Mouse (Mus musculus) large intestine, adult 2 months (tissue): ENCODE data around the gene Serpinb1c. TPM values are rescaled to one million over a fixed set of nuclear protein-coding genes. Genes with fewer than 3 reads are reported as not detected.
"Not testable (repeated sequence)": the region's sequence is repeated elsewhere in the genome, so short reads cannot be mapped to it uniquely, and the experiment has no call there.

Experiments
- DNase-seq: peaks from one replicate; pipeline ENCODE4 v3.0.0-alpha.2; 2012; ENCODE audit warnings: low read depth, low spot score
- WGBS: fragments of 180-500 bp; shearing (Covaris S2); methylation state at CpG from one replicate; pipeline ENCODE4 v1.1.7; 2018; 5-methylcytosine and 5-hydroxymethylcytosine counted together
- polyA plus RNA-seq: library from polyadenylated mRNA; depleted of rRNA; stranded (reverse); fragments of >200 nt; gene quantifications from 2 replicates; pipeline ENCODE4 v1.2.3, GENCODE M21; 2012

Serpinb1c gene
- polyA plus RNA-seq, 1 experiment, result not detected

DNA sequence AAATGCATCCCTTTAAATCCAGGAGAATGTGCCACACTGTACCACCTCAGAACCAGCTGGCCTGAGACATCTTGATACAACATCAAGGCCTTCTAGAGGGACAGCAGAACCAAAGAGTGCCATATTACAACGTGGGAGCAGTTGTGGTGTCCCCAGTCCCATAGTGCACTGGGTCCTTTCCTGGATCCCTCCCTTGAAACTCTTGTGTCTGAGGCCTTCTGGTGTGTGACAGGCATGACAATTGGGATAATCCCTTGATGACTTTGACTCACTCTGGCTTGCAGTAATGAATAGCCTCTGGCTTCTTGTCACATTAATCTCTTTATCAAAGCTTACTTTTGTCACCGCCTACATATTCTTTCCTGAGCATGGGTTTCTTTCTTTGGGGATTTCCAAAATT, 31.0 kb downstream of the Serpinb1c start:
- DNase-seq, result no peak
- WGBS, result 69% methylated on average over 2 of the region's 2 CpGs

DNA sequence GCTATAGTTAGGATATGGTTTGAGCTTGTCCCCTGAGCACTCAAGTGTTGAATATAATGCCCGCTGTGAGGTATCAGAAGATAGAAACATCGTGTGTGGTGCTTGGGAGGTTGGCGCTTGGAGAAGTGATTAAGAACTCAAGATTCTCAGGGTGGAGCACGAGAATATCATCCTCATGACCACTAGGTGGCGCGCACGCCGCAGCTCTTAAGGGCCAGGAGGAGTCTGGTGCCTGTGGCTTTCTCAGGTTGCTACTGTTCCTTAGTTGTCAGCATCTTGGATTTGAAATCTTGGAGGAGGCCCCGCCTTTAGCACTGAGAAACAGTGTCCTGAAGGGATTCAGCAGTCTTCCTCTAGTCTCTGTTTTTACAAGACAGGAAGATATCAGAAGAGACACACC, 31.5 kb downstream of the Serpinb1c start:
- WGBS, result 4% methylated on average over 9 of the region's 9 CpGs
- peak; percentile 62 for DNase-seq

DNA sequence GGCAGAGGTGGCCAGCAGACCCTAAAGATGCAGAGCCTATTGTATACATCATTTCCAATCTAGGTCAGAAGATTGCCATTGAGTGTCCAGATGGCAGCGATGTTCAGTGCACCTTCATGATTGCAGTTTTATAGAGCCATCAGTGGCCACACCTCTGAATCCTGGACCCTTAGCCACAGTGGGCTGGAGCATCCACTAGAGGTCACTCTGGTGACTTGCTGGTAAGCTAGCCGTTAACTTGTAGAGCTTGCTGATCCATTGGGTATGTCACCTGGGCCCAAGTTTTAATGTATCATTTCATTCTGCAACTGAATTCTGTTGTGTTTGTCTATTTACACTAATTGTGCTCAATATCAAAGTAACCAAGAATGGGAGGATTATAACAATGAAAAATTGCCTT, 32.4 kb downstream of the Serpinb1c start:
- 23% methylated on average over 2 of the region's 2 CpGs for WGBS
- DNase-seq, result no peak

DNA sequence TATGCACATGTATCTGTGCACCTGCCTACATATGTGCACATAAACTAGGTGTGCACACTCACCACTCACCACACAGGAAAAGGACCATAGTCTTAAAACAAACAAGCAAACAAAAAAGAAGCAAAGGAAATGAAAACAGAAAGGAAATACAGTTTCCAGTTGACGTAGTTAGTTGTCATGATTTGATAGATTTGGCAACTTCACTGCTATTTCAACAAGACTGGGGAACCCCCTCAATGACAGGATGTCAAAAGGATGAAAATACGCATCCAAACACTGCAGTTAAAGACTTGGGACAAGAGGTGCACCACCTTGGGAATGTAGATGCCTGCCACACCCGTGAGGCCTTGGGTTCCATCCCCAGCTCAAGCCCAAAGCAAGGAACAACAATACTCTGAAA, 33.5 kb downstream of the Serpinb1c start:
- not testable (repeated sequence) for DNase-seq
- 76% methylated on average over 3 of the region's 3 CpGs for WGBS

DNA sequence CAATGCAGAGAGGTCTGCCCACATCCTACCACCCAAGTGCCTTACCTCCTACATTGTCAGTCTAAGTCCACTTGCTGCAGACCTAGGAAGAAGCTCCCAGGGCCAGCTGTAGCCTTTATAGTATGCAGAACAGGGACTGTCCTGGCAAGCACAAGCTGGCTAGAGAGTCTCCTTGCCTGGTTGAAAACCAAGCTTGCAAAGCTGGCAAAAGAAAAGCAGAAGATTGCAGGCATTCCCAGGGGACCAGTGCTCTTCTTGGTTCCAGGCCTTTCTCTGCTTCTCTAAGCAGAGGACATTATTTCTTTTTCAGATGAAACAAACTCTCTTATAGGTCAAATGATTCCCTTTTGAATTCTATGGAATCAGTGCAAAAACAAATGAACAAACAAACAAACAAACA, 34.6 kb downstream of the Serpinb1c start:
- DNase-seq, result no peak

DNA sequence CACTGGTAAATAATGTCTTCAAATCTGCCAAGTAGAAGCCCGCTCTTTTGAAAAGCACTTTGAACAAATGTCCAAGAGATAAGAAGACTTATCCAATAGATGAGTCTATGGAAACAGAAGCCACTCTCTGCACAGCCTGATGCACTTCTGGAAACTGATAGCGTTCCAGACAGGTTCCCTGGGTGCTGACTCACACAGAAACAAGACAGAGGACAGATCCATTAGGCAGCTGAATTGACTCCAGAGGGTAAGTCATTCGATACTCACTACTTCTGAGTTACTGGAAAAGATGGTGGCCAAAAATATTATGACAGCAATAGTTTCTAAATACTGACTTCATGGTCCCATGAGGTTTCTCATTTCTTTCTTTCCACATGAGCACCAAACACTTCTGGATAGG, 37.2 kb downstream of the Serpinb1c start:
- WGBS, result 80% methylated on average over 3 of the region's 3 CpGs
- DNase-seq, result no peak

DNA sequence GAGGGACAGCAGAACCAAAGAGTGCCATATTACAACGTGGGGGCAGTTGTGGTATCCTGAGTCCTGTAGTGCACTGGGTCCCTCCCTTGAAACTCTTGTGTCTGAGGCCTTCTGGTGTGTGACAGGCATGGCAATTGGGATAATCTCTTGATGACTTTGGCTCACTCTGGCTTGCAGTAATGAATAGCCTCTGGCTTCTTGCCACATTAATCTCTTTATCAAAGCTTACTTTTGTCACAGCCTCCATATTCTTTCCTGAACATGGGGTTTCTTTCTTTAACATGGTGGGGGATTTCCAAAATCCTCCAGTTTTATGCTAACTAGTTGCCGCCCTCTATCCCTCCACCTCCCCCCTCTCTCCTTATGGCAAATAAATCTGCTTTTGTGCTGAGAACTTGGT, 44.9 kb downstream of the Serpinb1c start:
- DNase-seq, result no peak
- WGBS, result 55% methylated on average over 2 of the region's 2 CpGs

DNA sequence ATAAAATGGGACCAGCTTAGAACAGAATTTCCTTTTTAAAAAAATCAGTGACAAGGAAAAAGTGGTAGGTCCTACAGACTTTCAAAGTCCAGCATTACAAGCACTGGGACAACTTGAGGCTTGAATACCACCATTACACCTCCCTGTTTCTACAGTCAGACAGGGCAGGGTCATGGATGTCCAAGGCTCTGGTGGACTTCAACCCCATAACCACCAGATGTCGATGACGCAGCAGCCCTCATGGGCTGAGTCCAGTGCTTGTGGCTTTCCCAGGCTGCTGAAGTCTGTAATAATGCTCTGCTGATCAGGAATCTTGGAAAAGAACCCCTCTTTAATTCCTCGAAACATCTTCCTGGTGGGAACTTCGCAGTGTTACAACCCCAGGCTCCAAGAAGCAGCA, 45.5 kb downstream of the Serpinb1c start:
- 58% methylated on average over 4 of the region's 4 CpGs for WGBS
- peak; percentile 64 for DNase-seq

DNA sequence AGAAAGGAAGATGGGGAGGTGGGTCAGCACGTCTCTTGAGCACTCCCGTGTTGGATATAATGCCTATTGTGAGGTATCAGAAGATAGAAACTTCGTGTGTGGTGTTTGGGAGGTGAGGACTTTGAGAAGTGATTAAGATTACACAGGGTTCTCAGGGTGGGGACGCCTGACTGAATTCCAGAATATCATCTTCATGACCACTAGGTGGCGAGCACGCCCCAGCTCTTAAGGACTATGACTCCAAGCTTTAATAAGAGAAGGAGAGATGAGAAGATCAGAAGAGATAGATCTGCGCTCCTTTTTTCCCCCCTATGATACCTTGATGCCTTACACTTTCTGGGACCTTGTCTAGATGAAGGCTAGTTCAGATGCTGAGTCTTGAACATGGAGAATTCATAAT, 46.0 kb downstream of the Serpinb1c start:
- peak; percentile 69 for DNase-seq
- WGBS, result 3% methylated on average over 7 of the region's 7 CpGs

DNA sequence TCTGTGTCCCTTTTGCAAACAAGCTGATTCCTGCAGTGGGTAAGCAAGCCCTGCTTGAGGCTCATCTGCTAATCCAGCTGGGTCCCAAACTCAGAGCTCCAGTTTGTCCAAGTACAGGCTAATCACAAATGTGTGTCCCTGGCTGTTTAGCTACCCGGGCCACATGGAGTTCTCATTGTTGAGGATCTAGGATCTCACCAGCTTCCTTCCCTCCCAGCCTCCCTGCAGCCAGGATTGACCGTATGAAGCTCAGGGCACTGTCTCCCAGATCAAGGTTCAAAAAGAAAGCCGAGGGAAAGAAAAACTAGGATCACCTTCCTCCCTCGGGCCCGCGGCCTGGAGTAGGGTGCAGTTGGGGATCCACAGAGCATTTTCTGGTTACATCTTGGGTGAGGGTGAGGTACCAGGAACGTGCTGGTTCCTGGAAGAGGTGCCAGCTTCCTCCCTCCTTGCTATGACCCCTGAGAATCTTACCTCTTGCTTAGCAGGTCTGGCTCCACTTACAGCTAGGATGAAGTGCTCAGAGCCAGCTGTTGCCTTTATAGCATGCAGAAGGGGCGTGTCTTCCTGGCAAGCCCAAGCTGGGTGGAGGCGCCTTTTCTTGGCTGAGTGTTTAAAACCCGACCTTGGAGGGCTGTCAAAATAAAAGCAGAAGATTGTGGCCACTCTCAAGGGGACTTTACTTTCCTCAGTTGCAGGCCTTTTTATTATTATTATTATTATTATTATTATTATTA, 47.2 kb downstream of the Serpinb1c start, which contains the start of gene Serpinb1a:
Gene Serpinb1a, minus strand, starts transcription at position 518 of the 737 bp plus-strand sequence.
- peak; percentile 88 for DNase-seq
- WGBS, result 10% methylated on average over 10 of the region's 10 CpGs

DNA sequence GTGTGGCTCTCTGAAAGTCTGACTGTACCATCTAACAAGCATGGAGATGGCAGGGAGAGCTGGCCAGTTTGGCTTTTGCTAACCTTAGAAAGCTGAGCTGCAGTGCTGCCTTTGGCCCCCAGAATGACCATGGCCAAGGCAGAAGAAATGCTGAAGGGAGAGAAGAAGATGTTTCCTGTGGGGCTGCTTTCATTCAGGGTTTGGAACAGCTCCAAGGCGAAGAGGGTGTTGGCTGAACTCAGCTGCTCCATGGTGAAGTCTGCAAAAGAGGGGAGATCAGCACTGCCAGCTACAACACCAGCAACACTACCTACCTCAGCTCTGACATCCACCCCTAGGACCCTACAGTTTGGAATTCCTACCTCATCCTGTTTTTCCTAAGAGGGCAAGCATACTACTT, 47.9 kb downstream of the Serpinb1c start:
- WGBS, result 19% methylated on average over 1 of the region's 1 CpGs
- DNase-seq, result no peak

DNA sequence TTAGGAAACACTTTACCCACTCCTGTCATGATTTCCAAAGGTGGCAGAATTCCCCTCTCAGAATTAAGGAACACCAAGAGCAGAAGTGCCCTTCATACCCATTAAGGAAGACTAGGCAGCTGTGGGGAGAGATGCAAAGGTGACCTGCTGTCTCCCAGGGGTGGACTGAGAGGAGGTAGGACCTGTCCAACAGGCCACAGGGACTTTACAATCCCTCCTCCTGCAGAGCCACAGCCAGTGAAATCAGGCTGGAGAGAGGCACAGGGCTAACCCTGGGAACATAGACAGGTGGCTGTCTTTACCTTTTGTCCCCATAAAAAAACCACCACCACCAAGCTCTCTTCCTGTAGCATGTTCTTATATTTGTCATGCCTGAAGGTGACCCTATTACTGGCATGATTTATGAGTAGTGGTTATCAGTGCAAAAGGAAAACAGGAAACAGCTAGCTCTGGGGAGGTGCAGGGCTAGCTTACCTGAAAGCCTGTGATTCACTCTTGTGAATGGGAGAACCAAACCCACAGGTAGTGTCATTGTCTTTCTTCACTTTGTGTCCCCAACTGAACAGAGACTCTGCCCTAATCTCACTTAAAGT, 48.4 kb downstream of the Serpinb1c start:
- DNase-seq, result no peak

DNA sequence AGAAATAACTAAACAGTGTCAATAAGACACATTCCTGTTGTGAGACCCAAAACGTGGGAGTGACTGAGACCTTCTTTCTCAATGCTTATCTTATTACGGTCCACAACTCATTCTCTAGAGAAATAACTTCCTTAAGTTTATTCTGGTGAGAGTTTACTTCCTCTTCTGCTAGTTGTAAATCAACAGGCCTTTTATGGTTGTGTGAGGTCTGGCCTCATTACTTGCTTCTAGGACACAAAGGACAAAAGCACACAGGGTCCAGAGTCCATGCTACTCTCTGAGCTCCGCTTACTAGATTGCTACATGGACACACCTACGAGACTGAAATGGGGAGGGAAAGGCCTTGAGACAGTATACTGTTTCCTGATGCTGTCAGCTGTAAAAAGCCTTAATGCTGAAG, 48.9 kb downstream of the Serpinb1c start:
- peak; percentile 97 for DNase-seq
- WGBS, result 14% methylated on average over 4 of the region's 4 CpGs

DNA sequence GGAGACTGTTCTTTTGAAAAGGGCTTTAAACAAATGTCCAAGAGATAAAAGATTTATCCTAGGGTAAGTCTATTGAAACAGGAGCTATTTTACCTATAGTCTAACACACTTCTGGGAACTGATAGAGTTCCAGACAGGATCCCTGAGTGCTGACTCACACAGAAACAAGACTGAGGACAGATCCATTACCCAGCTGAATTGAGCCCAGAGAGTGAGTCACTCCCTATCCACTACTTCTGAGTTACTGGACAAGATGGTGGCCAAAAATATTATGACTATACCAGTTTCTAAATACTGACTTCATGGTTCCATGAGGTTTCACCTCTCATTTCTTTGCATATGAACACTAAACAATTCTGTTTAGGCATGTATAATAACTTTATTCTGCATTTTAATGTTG, 51.8 kb downstream of the Serpinb1c start:
- no peak for DNase-seq

DNA sequence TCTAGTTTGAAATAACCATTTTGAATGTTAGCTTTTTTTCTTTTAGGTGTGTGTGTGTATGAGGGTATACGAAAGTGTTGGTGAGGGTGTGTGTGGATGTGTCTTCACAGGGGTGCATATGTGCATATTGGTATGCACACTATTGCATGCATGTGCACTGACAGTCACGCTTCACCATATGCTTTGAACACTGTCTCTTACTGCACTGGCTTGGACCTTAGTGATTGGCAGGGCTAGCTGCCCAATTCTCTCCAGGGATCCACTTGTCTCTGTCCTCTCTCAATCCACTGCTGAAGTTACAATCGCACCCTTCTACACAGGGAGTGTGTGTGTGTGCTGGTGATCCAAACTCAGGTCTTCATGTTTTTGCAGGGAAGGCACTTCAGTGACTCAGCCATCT, 56.7 kb downstream of the Serpinb1c start:
- WGBS, result 93% methylated on average over 3 of the region's 3 CpGs
- no peak for DNase-seq

DNA sequence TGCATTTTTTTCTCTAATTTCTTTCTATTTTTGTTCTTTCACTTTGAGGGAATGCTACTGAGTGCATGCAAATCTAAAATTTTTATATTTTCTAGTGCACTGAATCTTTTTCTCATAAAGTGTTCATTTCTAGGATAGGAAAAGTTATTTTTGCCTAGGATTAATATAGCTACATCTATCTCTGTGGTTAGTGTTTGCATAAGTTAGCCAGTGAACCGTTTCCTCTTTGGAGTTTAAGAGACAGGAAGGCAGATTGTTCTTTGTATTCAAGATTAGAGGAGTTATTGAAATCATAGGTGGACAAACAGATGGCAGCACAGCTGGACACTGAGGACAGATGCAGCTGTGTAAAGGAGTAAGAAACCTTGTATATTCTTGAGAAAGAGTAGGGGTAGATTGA, 58.7 kb downstream of the Serpinb1c start:
- no peak for DNase-seq
- WGBS, result 16% methylated on average over 1 of the region's 1 CpGs

DNA sequence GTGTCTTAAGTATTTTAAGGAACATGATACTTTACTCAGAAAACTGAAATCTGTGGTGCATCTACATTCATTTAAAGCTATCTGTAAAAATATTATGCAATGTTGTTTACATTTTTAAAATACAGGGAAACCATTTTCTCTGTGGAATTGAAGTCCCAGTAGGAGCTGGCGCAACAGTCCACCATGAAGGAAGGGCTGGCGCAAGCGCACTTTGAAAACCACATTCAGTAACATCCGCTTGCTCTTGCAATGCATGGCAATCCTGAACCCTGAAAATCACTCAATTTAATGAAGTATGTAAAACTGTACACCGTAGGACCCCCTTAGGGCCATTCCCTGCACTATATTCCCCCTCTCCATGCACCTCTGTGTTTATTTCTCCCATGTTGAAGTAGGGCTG, 63.5 kb downstream of the Serpinb1c start:
- WGBS, result 94% methylated on average over 5 of the region's 5 CpGs
- DNase-seq, result no peak

DNA sequence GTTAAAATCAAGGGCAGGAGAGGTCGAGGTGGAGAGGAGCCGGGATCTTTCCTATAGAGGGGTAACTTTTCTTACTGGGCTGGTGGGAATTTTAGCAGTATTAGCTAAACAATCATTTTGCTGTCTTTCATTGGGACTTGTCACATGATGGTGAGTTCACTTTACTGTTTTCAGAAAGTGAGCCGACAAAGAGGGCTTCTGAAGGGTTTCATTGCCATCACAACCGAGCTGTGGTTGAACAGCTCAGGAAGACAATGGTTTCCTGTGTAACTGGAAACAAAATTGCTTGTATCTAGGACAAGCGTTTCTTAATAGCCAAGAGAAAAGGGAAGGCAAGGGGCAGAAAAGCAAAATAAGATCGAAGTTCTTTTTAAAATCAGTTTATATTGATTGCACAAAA, 64.8 kb downstream of the Serpinb1c start:
- 77% methylated on average over 6 of the region's 6 CpGs for WGBS

DNA sequence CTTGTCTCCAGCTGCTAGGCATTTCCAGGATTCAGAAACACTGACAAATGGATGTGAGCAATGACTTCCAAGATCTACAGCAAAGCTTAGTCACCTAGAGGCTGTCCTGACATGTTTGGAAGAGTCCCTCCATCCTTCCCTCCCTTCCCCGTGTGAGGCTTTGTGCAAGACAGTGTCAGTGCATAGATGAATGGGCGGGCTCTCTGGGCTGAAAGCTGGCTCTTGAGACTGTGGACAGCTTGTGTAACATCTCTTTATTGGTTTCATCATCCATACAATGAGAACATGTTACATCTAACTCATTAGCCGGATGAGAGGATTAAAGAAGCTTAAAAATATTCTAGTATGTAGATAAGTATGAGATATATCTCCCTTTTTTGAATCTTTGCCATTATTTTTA, 65.2 kb downstream of the Serpinb1c start:
- no peak for DNase-seq
- 78% methylated on average over 3 of the region's 3 CpGs for WGBS

More for the DNA sequence above, 64.8 kb downstream of the Serpinb1c start:
- no peak for DNase-seq

DNA sequence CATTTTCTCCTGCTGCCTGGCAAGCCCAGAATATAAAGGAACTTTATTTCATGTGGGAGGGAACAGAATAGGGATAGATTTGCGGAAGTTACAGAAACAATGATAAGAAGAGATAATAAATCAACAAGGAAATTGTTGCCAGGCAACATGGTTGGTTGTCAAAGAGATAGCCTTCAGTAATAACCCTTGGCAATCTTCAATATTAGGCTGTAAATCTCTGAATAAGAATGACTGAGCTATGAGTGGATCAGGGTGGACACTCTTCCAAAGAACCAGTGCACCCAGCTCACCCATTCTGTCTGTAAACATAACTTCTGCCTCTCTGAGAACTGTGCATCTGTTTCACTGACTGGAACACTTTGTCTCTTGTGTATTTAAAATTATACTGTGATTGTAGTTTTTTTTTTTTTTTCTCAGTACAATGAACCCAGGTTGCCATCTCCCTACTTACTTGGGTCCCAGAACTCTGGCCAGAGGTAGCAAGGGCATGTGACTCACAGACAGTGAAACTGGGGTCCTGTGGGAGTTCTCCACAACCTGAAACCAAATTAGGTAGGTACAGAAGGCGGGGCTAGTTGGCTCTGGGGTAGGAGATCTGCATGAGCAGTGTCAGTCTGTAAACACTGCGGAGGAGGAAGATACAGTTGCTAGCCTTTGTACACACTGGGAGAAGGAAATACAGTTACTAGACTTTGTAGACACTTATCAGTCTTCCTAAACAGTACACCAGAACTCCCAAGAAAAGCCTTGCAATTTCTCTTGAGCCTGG, 66.3 kb downstream of the Serpinb1c start:
- WGBS, result 32% methylated on average over 3 of the region's 3 CpGs
- DNase-seq, result no peak
